Mouse (Mus musculus) megakaryocyte, embryonic 14.5 days (primary cell): ENCODE measurements around the gene Nav1. TPM values are rescaled to one million over a fixed set of nuclear protein-coding genes. Genes with fewer than 3 reads are reported as not detected.
"Not testable (repeated sequence)": the region's sequence is repeated elsewhere in the genome, so short reads cannot be mapped to it uniquely, and the experiment has no call there.

ENCODE experiments used
- H3K27me3 ChIP-seq: replicated peaks from 2 replicates; pipeline ENCODE3; 2012; ENCODE audit warnings: inconsistent platforms
- H3K36me3 ChIP-seq: replicated peaks from 2 replicates; pipeline ENCODE3; 2012; ENCODE audit warnings: low read length, inconsistent platforms, mixed read lengths
- H3K4me1 ChIP-seq: 2 replicates; pipeline ENCODE4 v1.6.1; 2012; ENCODE audit warnings: inconsistent platforms
- H3K4me3 ChIP-seq: replicated peaks from 2 replicates; pipeline ENCODE3; 2012; ENCODE audit warnings: moderate library complexity, mild to moderate bottlenecking, inconsistent platforms
- H3K9me3 ChIP-seq: 2 replicates; pipeline ENCODE4 v1.6.1; 2012; ENCODE audit warnings: inconsistent platforms
- FLI1 ChIP-seq: IDR thresholded peaks from 2 replicates; pipeline ENCODE4 v1.6.1; 2012; ENCODE audit warnings: low read length, inconsistent platforms, mixed read lengths
- GATA1 ChIP-seq: IDR thresholded peaks from 3 replicates; pipeline ENCODE4 v1.6.1; 2012; ENCODE audit warnings: mixed read lengths, low read length, inconsistent platforms, borderline replicate concordance
- polyA plus RNA-seq: library from polyadenylated mRNA; stranded (reverse); fragments of >175 nt; gene quantifications from 2 replicates; pipeline ENCODE4 v1.2.3, GENCODE M21; 2012; ENCODE audit warnings: low replicate concordance; ENCODE audit not compliant: insufficient read depth

Nav1 gene
- polyA plus RNA-seq, 1 experiment, result 13.4 TPM

- no peaks in the 10 kb centered on the region for H3K27me3 ChIP-seq
- peaks cover 2% of the 10 kb centered on the region for H3K36me3 ChIP-seq
- TF ChIP-seq GATA1, result no peak
- TF ChIP-seq FLI1, result no peak
- no peaks in the 10 kb centered on the region for H3K9me3 ChIP-seq
- H3K4me3 ChIP-seq, result no peak overlapping the region
- no peaks in the 10 kb centered on the region for H3K4me1 ChIP-seq
Observed at GRCm38 (mm10) chr1:135502750-135503149, 104.3 kb downstream of the Nav1 start.

- H3K36me3 ChIP-seq, result peaks cover 2% of the 10 kb centered on the region
- H3K27me3 ChIP-seq, result no peaks in the 10 kb centered on the region
- TF ChIP-seq GATA1 (no peak), FLI1 (no peak)
- H3K9me3 ChIP-seq, result no peaks in the 10 kb centered on the region
- H3K4me1 ChIP-seq, result no peaks in the 10 kb centered on the region
- H3K4me3 ChIP-seq, result no peak overlapping the region
Observed at GRCm38 (mm10) chr1:135502135-135502534, 105.0 kb downstream of the Nav1 start.

GRCm38 (mm10) chr1:135498455-135499358 is 108.4 kb downstream of the Nav1 start:
- Histone ChIP-seq H3K4me3 (no peak overlapping the region), H3K9me3 (no peaks in the 10 kb centered on the region), H3K27me3 (no peaks in the 10 kb centered on the region), H3K36me3 (no peaks in the 10 kb centered on the region), H3K4me1 (no peaks in the 10 kb centered on the region)
- TF ChIP-seq GATA1 (no peak), FLI1 (no peak)

GRCm38 (mm10) chr1:135495048-135495447 is 112.0 kb downstream of the Nav1 start:
- TF ChIP-seq GATA1 (no peak), FLI1 (no peak)

GRCm38 (mm10) chr1:135493862-135494261 is 113.2 kb downstream of the Nav1 start:
- no peaks in the 10 kb centered on the region for H3K9me3 ChIP-seq
- 0 out of 2 replicates have a peak, but pooled peaks cover 3% of the 10 kb centered on the region for H3K4me1 ChIP-seq
- no peak overlapping the region for H3K4me3 ChIP-seq
- H3K36me3 ChIP-seq, result peaks cover 2% of the 10 kb centered on the region
- TF ChIP-seq GATA1 (no peak), FLI1 (no peak)
- no peaks in the 10 kb centered on the region for H3K27me3 ChIP-seq

More at GRCm38 (mm10) chr1:135495048-135495447, 112.0 kb downstream of the Nav1 start:
- H3K4me1 ChIP-seq, result 0 out of 2 replicates have a peak, but pooled peaks cover 3% of the 10 kb centered on the region
- H3K27me3 ChIP-seq, result no peaks in the 10 kb centered on the region
- no peaks in the 10 kb centered on the region for H3K9me3 ChIP-seq
- no peaks in the 10 kb centered on the region for H3K36me3 ChIP-seq
- H3K4me3 ChIP-seq, result no peak overlapping the region

- 0 out of 2 replicates have a peak, but pooled peaks cover 6% of the 10 kb centered on the region for H3K4me1 ChIP-seq
- H3K9me3 ChIP-seq, result no peaks in the 10 kb centered on the region
- peaks cover 8% of the 10 kb centered on the region for H3K36me3 ChIP-seq
- H3K4me3 ChIP-seq, result no peak overlapping the region
- H3K27me3 ChIP-seq, result no peaks in the 10 kb centered on the region
- no peak for TF ChIP-seq GATA1
Observed at GRCm38 (mm10) chr1:135492406-135492805, 114.7 kb downstream of the Nav1 start.

GRCm38 (mm10) chr1:135490931-135491666 is 116.0 kb downstream of the Nav1 start:
- H3K9me3 ChIP-seq, result no peaks in the 10 kb centered on the region
- no peaks in the 10 kb centered on the region for H3K27me3 ChIP-seq
- TF ChIP-seq FLI1, result no peak
- no peak for TF ChIP-seq GATA1
- peaks cover 9% of the 10 kb centered on the region for H3K36me3 ChIP-seq
- 0 out of 2 replicates have a peak, but pooled peaks cover 6% of the 10 kb centered on the region for H3K4me1 ChIP-seq
- no peak overlapping the region for H3K4me3 ChIP-seq

GRCm38 (mm10) chr1:135488879-135489278 is 118.2 kb downstream of the Nav1 start:
- no peak for TF ChIP-seq GATA1
- TF ChIP-seq FLI1, result no peak
- Histone ChIP-seq H3K27me3 (no peaks in the 10 kb centered on the region), H3K4me3 (no peak overlapping the region), H3K36me3 (peaks cover 18% of the 10 kb centered on the region), H3K4me1 (0 out of 2 replicates have a peak, but pooled peaks cover 6% of the 10 kb centered on the region), H3K9me3 (peaks cover 2% of the 10 kb centered on the region)

- 0 out of 2 replicates have a peak, but pooled peaks cover 7% of the 10 kb centered on the region for H3K4me1 ChIP-seq
- peaks cover 32% of the 10 kb centered on the region for H3K36me3 ChIP-seq
- TF ChIP-seq GATA1 (no peak), FLI1 (no peak)
- no peak overlapping the region for H3K4me3 ChIP-seq
- H3K9me3 ChIP-seq, result peaks cover 8% of the 10 kb centered on the region
- no peaks in the 10 kb centered on the region for H3K27me3 ChIP-seq
Observed at GRCm38 (mm10) chr1:135485179-135485578, 121.9 kb downstream of the Nav1 start.

GRCm38 (mm10) chr1:135484503-135485051 is 122.5 kb downstream of the Nav1 start:
- H3K4me3 ChIP-seq, H3K9me3 ChIP-seq, H3K27me3 ChIP-seq: not testable (repeated sequence)
- H3K36me3 ChIP-seq, result peaks cover 32% of the 10 kb centered on the region
- H3K4me1 ChIP-seq, result peaks cover 10% of the 10 kb centered on the region; the same call in 1 of the 2 replicates
